Mouse (Mus musculus) embryonic fibroblast, embryonic 13.5 days (primary cell): Measurements from ENCODE around the gene Npepps.
"Not testable (repeated sequence)": the region's sequence is repeated elsewhere in the genome, so short reads cannot be mapped to it uniquely, and the experiment has no call there.

ENCODE experiments used
- CTCF ChIP-seq: IDR thresholded peaks from 2 replicates; pipeline ENCODE4 v1.5.1; 2011; ENCODE audit warnings: mild to moderate bottlenecking, control low read depth, low read length, moderate library complexity, borderline replicate concordance; ENCODE audit not compliant: insufficient read depth
- POLR2A ChIP-seq: IDR thresholded peaks from 2 replicates; pipeline ENCODE4 v1.6.1; 2011; ENCODE audit warnings: low read depth, mild to moderate bottlenecking, control low read depth, low read length, moderate library complexity

DNA sequence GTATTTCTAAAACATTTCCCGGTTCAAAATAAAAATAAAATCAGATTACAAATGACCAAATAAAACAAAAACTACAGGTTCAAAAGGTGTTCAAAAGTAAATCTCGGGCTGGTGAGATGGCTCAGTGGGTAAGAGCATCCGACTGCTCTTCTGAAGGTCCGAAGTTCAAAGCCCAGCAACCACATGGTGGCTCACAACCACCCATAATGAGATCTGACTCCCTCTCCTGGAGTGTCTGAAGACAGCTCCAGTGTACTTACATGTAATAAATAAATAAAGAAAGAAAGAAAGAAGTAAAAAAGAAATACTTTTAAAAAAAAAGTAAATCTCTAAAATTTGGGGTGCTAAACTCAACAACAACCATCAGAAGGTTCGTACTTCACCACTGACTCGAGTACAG lies 5.5 kb downstream of the Npepps start:
- TF ChIP-seq POLR2A, CTCF: not testable (repeated sequence)
